33 mouse cellular contexts compared by ENCODE assay signal in genomic region chr9:47802527-47802926, GRCm38 (mm10).
"Had no signal": no experiment of that assay in that cellular context is flagged by ENCODE, and none has a peak within 500 bp of the region (broad histone marks: within the 10 kb centered on the region; RNA-seq: fewer than 3 reads in every experiment).

No protein-coding gene starts in this region.

- H3K27me3 ChIP-seq: heart, embryonic 12.5 days; heart, embryonic 13.5 days; heart, embryonic 15.5 days; hindbrain, embryonic 12.5 days; hindbrain, embryonic 13.5 days; intestine, embryonic 15.5 days; kidney, embryonic 15.5 days had no signal

- H3K9me3 ChIP-seq: heart, embryonic 10.5 days; heart, embryonic 12.5 days; heart, embryonic 13.5 days; heart, embryonic 15.5 days; hindbrain, embryonic 10.5 days; hindbrain, embryonic 12.5 days; hindbrain, embryonic 13.5 days; intestine, embryonic 15.5 days; kidney, embryonic 15.5 days had no signal

- H3K4me3 ChIP-seq: heart, adult 2 months; heart, embryonic 10.5 days; heart, embryonic 12.5 days; heart, embryonic 13.5 days; heart, embryonic 15.5 days; hindbrain, embryonic 10.5 days; hindbrain, embryonic 12.5 days; hindbrain, embryonic 13.5 days; intestine, embryonic 15.5 days; kidney, embryonic 15.5 days; layer of hippocampus, adult 2 months; left cerebral cortex, adult 2 months had no signal

- H3K4me2 ChIP-seq: heart, embryonic 12.5 days; heart, embryonic 15.5 days; hindbrain, embryonic 12.5 days; hindbrain, embryonic 13.5 days; intestine, embryonic 15.5 days; kidney, embryonic 15.5 days had no signal

- H3K4me1 ChIP-seq: intestine, embryonic 15.5 days had no signal

- H3K27ac ChIP-seq: heart, adult 2 months; heart, embryonic 15.5 days; hindbrain, embryonic 10.5 days; intestine, embryonic 15.5 days; kidney, embryonic 15.5 days; kidney, postnatal 0 days had no signal

- H3K36me3 ChIP-seq: heart, embryonic 12.5 days; heart, embryonic 13.5 days; heart, embryonic 15.5 days; intestine, embryonic 15.5 days; kidney, embryonic 15.5 days had no signal

- DNase-seq: heart, adult 2 months; heart, postnatal 10 days; heart, postnatal 14 days; heart, postnatal 36 days; heart, postnatal 4 days; kidney, adult 11 months; kidney, adult 18-20 months; kidney, adult 2 months; kidney, adult 8-10 months; kidney, adult 9 months; kidney, postnatal 10 days; kidney, postnatal 14 days; kidney, postnatal 25 days; kidney, postnatal 36 days; kidney, postnatal 4 days; layer of hippocampus, adult 9-11 months; layer of hippocampus, postnatal 36 days had no signal

- ATAC-seq: hindbrain, embryonic 16.5 days; inflammation-experienced regulatory T-cells, adult 6 months; intestine, embryonic 15.5 days; intestine, embryonic 16.5 days; intestine, postnatal 0 days had no signal

- H3K9ac ChIP-seq: heart, embryonic 12.5 days; heart, embryonic 13.5 days; heart, embryonic 15.5 days; hindbrain, embryonic 12.5 days; intestine, embryonic 15.5 days; kidney, embryonic 15.5 days had no signal
